8 mouse cellular contexts compared by ENCODE assay signal in genomic region chr11:4076633-4077032, GRCm38 (mm10). TPM values are rescaled to one million over a fixed set of nuclear protein-coding genes. Genes with fewer than 3 reads are reported as not detected.
A peak's percentile ranks its signal among the peaks of the same experiment; 100 is the strongest.
DNase-seq lines count a peak whose midpoint lies in the region; ATAC-seq and TF ChIP-seq lines count a peak whose summit lies in the region.

No protein-coding gene starts in this region.

- no peak overlapping the region for H3K9ac ChIP-seq in kidney, postnatal 0 days (ENCODE audit: low read depth, low read length)
- no peak overlapping the region for H3K9ac ChIP-seq in kidney, embryonic 14.5 days (ENCODE audit: low read depth, low read length)

- H3K4me1 ChIP-seq in kidney, postnatal 0 days (replicated peaks; ENCODE audit: insufficient read depth, low read length) = no peaks in the 10 kb centered on the region
- no peaks in the 10 kb centered on the region for H3K4me1 ChIP-seq in kidney, embryonic 14.5 days (ENCODE audit: control insufficient read depth, insufficient read depth, low read length)

- H3K36me3 ChIP-seq in kidney, postnatal 0 days (ENCODE audit: insufficient read depth, low read length) = no peaks in the 10 kb centered on the region
- no peaks in the 10 kb centered on the region for H3K36me3 ChIP-seq in kidney, embryonic 14.5 days (ENCODE audit: control insufficient read depth, insufficient read depth, low read length)

- intact Hi-C loops in left cerebral cortex, postnatal 25 days (cut with DNase I) = no loop called here

- no peaks in the 10 kb centered on the region for H3K27me3 ChIP-seq in kidney, postnatal 0 days (ENCODE audit: insufficient read depth, low read length)
- H3K27me3 ChIP-seq in kidney, embryonic 14.5 days (ENCODE audit: control insufficient read depth, insufficient read depth, low read length) = no peaks in the 10 kb centered on the region

- TF ChIP-seq CTCF in kidney, postnatal 0 days (IDR thresholded peaks at IDR 0.05; ENCODE audit: low read depth) = no peak

- H3K4me3 ChIP-seq in kidney, postnatal 0 days (replicated peaks; ENCODE audit: low read depth, low read length) = no peak overlapping the region
- no peak overlapping the region for H3K4me3 ChIP-seq in kidney, embryonic 14.5 days (ENCODE audit: low read length)

- ATAC-seq in kidney, postnatal 0 days (replicated peaks; ENCODE audit: low FRiP score, low read depth) = no peak
- ATAC-seq in kidney, embryonic 14.5 days (ENCODE audit: low FRiP score, low TSS enrichment) = no peak

- no peak overlapping the region for H3K4me2 ChIP-seq in kidney, postnatal 0 days (ENCODE audit: low read length)
- H3K4me2 ChIP-seq in kidney, embryonic 14.5 days (replicated peaks; ENCODE audit: low read depth, low read length) = no peak overlapping the region

- peak; percentile 83 for DNase-seq in kidney, postnatal 0 days (ENCODE audit: low spot score)
- peak; percentile 49 for DNase-seq in Muller cell, postnatal 12 days (ENCODE audit: inconsistent ontology term)
- peak; percentile 77 for DNase-seq in embryo, embryonic 10.5 days (ENCODE audit: low spot score)
- peak; percentile 74 for DNase-seq in mesoderm, embryonic 11.5 days (ENCODE audit: low read depth, low spot score)
- no peak for DNase-seq in left cerebral cortex, adult 9 months (ENCODE audit: low spot score in 2 of 2)
- DNase-seq in yolk sac, embryonic 10.5 days (ENCODE audit: low spot score) = no peak
- no peak for DNase-seq in left cerebral cortex, postnatal 25 days (ENCODE audit: low spot score in 2 of 2)

- no peak overlapping the region for H3K27ac ChIP-seq in kidney, postnatal 0 days
- H3K27ac ChIP-seq in kidney, embryonic 14.5 days (ENCODE audit: low read depth, low read length) = no peak overlapping the region

- no peaks in the 10 kb centered on the region for H3K9me3 ChIP-seq in kidney, postnatal 0 days (replicated peaks; ENCODE audit: low read length)
- H3K9me3 ChIP-seq in kidney, embryonic 14.5 days (ENCODE audit: control insufficient read depth, low read length) = no peaks in the 10 kb centered on the region

- WGBS in kidney, postnatal 0 days = 12% methylated on average over 8 of the region's 8 CpGs
- WGBS in kidney, embryonic 14.5 days = 12% methylated on average over 8 of the region's 8 CpGs

RNA-seq across cellular contexts. Expression of gene Sec14l3, which starts 12.0 kb away (rescaled TPM):
- polyA plus RNA-seq in kidney, postnatal 0 days (2015; fragmentation: Nextera tagmentation; extraction: Ambion mirVana) = not detected in 2 replicates
- not detected in 2 replicates for polyA plus RNA-seq in kidney, embryonic 14.5 days (2014; fragmentation: Nextera tagmentation; extraction: Ambion mirVana)
- total RNA-seq in left cerebral cortex, postnatal 25 days (2021) = 1 to 10 TPM in 1 of 2 experiments, under 1 TPM in 1; 0.60 to 1.3 TPM

RNA-seq across cellular contexts. Expression of gene Mtfp1, which starts 18.6 kb away (rescaled TPM):
- polyA plus RNA-seq in kidney, postnatal 0 days (2015; fragmentation: Nextera tagmentation; extraction: Ambion mirVana) = 18.6 and 19.9 TPM in 2 replicates
- polyA plus RNA-seq in kidney, embryonic 14.5 days (2014; fragmentation: Nextera tagmentation; extraction: Ambion mirVana) = 11.5 and 15.9 TPM in 2 replicates
- 100 to 1,000 TPM in 1 of 2 experiments, 10 to 100 TPM in 1; 92.3 to 104 TPM for total RNA-seq in left cerebral cortex, postnatal 25 days (2021)

RNA-seq across cellular contexts. Expression of gene Sec14l4, which starts 45.4 kb away (rescaled TPM):
- polyA plus RNA-seq in kidney, postnatal 0 days (2015; fragmentation: Nextera tagmentation; extraction: Ambion mirVana) = not detected in 2 replicates
- not detected in 2 replicates for polyA plus RNA-seq in kidney, embryonic 14.5 days (2014; fragmentation: Nextera tagmentation; extraction: Ambion mirVana)
- under 1 TPM in 1 of 2 experiments, not detected in 1; 0.21 TPM for total RNA-seq in left cerebral cortex, postnatal 25 days (2021)

RNA-seq across cellular contexts. Expression of gene Sec14l2, which starts 46.6 kb away (rescaled TPM):
- polyA plus RNA-seq in kidney, postnatal 0 days (2015; fragmentation: Nextera tagmentation; extraction: Ambion mirVana) = 1.3 and 1.4 TPM in 2 replicates
- 1.1 and 1.2 TPM in 2 replicates for polyA plus RNA-seq in kidney, embryonic 14.5 days (2014; fragmentation: Nextera tagmentation; extraction: Ambion mirVana)
- 10 to 100 TPM; 35.6 to 35.8 TPM for total RNA-seq in left cerebral cortex, postnatal 25 days (2021)

RNA-seq across cellular contexts. Expression of gene Rnf215, which starts 58.4 kb away (rescaled TPM):
- polyA plus RNA-seq in kidney, postnatal 0 days (2015; fragmentation: Nextera tagmentation; extraction: Ambion mirVana) = 29.8 and 30.9 TPM in 2 replicates
- polyA plus RNA-seq in kidney, embryonic 14.5 days (2014; fragmentation: Nextera tagmentation; extraction: Ambion mirVana) = 21.0 and 28.3 TPM in 2 replicates
- total RNA-seq in left cerebral cortex, postnatal 25 days (2021) = 10 to 100 TPM; 28.2 to 31.4 TPM

Comparison
In these comparisons a context has a peak if more than half of its experiments do, and no peak if none do; other contexts are left out.
1. DNase-seq: peak in kidney, postnatal 0 days (single experiment), Muller cell, postnatal 12 days (single experiment), embryo, embryonic 10.5 days (single experiment) and mesoderm, embryonic 11.5 days (single experiment); none in left cerebral cortex, adult 9 months (0 of 2), yolk sac, embryonic 10.5 days (single experiment) and left cerebral cortex, postnatal 25 days (0 of 2).